In the genomic region with DNA sequence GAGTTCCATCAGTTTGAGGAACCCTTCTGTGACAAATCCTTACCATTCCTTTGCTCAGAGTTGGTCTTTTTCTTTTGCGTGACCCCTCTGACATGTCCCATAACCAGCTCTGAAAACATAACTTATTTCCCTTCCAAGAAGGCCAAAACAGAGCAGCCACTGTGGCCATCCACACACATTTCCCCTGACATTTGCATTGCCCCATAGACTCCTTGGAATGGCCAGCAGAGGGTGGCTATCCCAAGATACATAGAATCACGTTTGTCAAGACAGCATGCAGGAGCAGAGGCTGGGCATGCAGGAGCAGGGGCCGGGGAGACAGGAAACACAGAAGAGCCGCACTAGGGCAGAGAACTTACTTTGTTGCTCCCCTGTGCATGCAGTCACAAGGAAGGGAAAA, we compare ENCODE assay signal across 12 mouse cellular contexts.
A peak's percentile ranks its signal among the peaks of the same experiment; 100 is the strongest.
DNase-seq lines count a peak whose midpoint lies in the region; ATAC-seq and TF ChIP-seq lines count a peak whose summit lies in the region.
"Had no signal": no experiment of that assay in that cellular context is flagged by ENCODE, and none has a peak within 500 bp of the region (broad histone marks: within the 10 kb centered on the region; RNA-seq: fewer than 3 reads in every experiment).

No protein-coding gene starts in this region.

- no peaks in the 10 kb centered on the region for H3K27me3 ChIP-seq in kidney, embryonic 15.5 days
- H3K27me3 ChIP-seq in limb, embryonic 11.5 days (ENCODE audit: control insufficient read depth, insufficient read depth, low read length) = no peaks in the 10 kb centered on the region

- H3K4me1 ChIP-seq in kidney, embryonic 15.5 days = peaks cover 34% of the 10 kb centered on the region
- peaks cover 14% of the 10 kb centered on the region for H3K4me1 ChIP-seq in limb, embryonic 11.5 days (ENCODE audit: control insufficient read depth, insufficient read depth, low read length)

- H3K27ac ChIP-seq in kidney, embryonic 15.5 days = peak overlapping the region; percentile 90
- peak overlapping the region; percentile 98 for H3K27ac ChIP-seq in limb, embryonic 11.5 days (replicated peaks; ENCODE audit: low read depth, low read length)

- ATAC-seq in kidney, embryonic 15.5 days (replicated peaks; ENCODE audit: low FRiP score) = peak; percentile 63
- peak; percentile 8; the same call in 1 of the 2 replicates for ATAC-seq in limb, embryonic 11.5 days (ENCODE audit: insufficient number of reproducible peaks, low FRiP score, low TSS enrichment, low read depth)
- ATAC-seq in megakaryocyte progenitor cell, adult 5-6 weeks (replicated peaks; ENCODE audit: poor library complexity) = no peak

- H3K9me3 ChIP-seq in kidney, embryonic 15.5 days (replicated peaks) = no peaks in the 10 kb centered on the region
- H3K9me3 ChIP-seq in limb, embryonic 11.5 days (ENCODE audit: control insufficient read depth, low read length) = no peaks in the 10 kb centered on the region

- peak; percentile 23; the same call in 1 of the 2 replicates for TF ChIP-seq CTCF in brain, embryonic 14.5 days (IDR thresholded peaks at IDR 0.05; ENCODE audit: borderline replicate concordance, extremely low read depth, insufficient read depth, insufficient read length)

- H3K4me2 ChIP-seq in kidney, embryonic 15.5 days = no peak overlapping the region
- no peak overlapping the region; the same call in 1 of the 2 replicates for H3K4me2 ChIP-seq in limb, embryonic 11.5 days (ENCODE audit: low read depth, severe bottlenecking)

- DNase-seq in adrenal gland, postnatal 14 days = peak; percentile 8
- no peak for DNase-seq in adrenal gland, adult (ENCODE audit: inconsistent age in 2 of 2, low spot score in 1 of 2)
- no peak for DNase-seq in kidney, adult 8-10 months
- DNase-seq in brain, embryonic 14.5 days (ENCODE audit: low read depth) = no peak
- peak; percentile 58 for DNase-seq in limb, embryonic 11.5 days (ENCODE audit: low spot score)
- DNase-seq in spleen, adult 12 weeks (ENCODE audit: low spot score) = no peak
- DNase-seq: cerebellum, adult 11 months; gastrocnemius, postnatal 14 days; layer of hippocampus, adult 9-11 months; thymus, postnatal 14 days had no signal

- H3K9ac ChIP-seq in kidney, embryonic 15.5 days = no peak overlapping the region
- peak overlapping the region; percentile 34; the same call in 1 of the 2 replicates for H3K9ac ChIP-seq in limb, embryonic 11.5 days (ENCODE audit: low read length)

- no peaks in the 10 kb centered on the region for H3K36me3 ChIP-seq in kidney, embryonic 15.5 days
- no peaks in the 10 kb centered on the region for H3K36me3 ChIP-seq in limb, embryonic 11.5 days (ENCODE audit: control insufficient read depth, insufficient read depth, low read length)

- WGBS in kidney, embryonic 15.5 days = 44% methylated on average over 4 of the region's 4 CpGs
- 32% methylated on average over 4 of the region's 4 CpGs for WGBS in limb, embryonic 11.5 days

- no peak overlapping the region for H3K4me3 ChIP-seq in kidney, embryonic 15.5 days (replicated peaks)
- H3K4me3 ChIP-seq in limb, embryonic 11.5 days (ENCODE audit: low read depth, low read length) = no peak overlapping the region

- no peak for TF ChIP-seq POLR2A in brain, embryonic 14.5 days (IDR thresholded peaks at IDR 0.05; ENCODE audit: borderline replicate concordance, extremely low read depth, insufficient read depth, insufficient read length, poor library complexity, severe bottlenecking)

Comparison
In these comparisons a context has a peak if more than half of its experiments do, and no peak if none do; other contexts are left out.
1. DNase-seq: peak in adrenal gland, postnatal 14 days (single experiment) and limb, embryonic 11.5 days (single experiment); none in adrenal gland, adult (0 of 2), kidney, adult 8-10 months (0 of 2), brain, embryonic 14.5 days (single experiment) and spleen, adult 12 weeks (single experiment).